Mouse (Mus musculus): Measurements from ENCODE around the gene Epha3.

Epha3 gene

GRCm38 (mm10) chr16:63863913-63864330 is at the start of gene Epha3:
TSS of gene Epha3 (minus strand) at chr16:63864175.
- peak; percentile 62 for DNase-seq

GRCm38 (mm10) chr16:63903425-63903824 is 39.5 kb upstream of the Epha3 start:
- no peak for DNase-seq

- no peak for DNase-seq
These were observed 17.2 kb upstream of the Epha3 start for GRCm38 (mm10) chr16:63881190-63881589.

- DNase-seq, result no peak
These were observed 8.3 kb upstream of the Epha3 start for GRCm38 (mm10) chr16:63872313-63872712.

- DNase-seq, result no peak
These were observed 545 bp upstream of the Epha3 start for GRCm38 (mm10) chr16:63864463-63864976.

- DNase-seq, result no peak
These were observed 794 bp downstream of the Epha3 start for GRCm38 (mm10) chr16:63863181-63863580.

DNA sequence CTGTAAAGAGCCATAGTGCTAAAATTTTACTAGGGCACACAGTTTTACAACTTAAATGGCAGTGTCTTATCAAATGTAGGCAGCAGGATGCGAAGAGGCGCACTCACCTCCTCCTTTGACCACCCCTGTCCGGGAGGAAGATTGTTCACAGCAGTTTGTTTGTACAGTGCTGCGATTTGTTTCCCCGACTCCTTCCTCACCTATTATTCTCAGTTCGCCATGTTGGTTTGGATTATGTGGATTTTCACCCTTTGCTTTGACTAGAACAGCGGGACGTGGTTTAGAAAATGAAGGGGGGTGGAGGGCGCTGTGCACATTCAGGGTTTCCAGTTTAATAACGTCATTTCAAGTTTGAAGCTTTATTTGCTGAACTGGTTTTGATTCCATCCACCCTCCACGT is 6.4 kb downstream of the Epha3 start:
- DNase-seq, result no peak

- peak; percentile 40 for DNase-seq
These were observed 7.1 kb downstream of the Epha3 start for GRCm38 (mm10) chr16:63856658-63857552.

DNA sequence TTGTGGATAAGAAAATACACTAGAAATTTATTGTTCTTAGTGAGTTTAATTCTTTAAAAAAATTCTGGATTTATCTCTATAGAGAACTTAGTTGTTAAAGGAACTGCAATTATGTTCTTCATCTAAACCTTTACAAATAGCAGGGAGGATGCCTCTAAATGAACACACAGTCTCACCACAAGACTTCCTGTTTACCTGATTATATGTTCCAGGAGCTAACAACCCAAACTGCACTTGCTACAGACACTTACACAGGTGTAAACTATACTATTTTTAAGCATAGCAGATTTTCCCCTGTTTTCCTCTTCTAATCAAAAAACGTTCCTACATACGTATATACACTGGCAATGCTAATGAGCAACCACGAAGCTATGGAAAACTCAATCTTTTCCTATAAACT is 13.7 kb downstream of the Epha3 start:
- DNase-seq, result no peak

GRCm38 (mm10) chr16:63842911-63843310 is 21.1 kb downstream of the Epha3 start:
- no peak for DNase-seq

- DNase-seq, result no peak
These were observed 26.5 kb downstream of the Epha3 start for GRCm38 (mm10) chr16:63837466-63837865.

GRCm38 (mm10) chr16:63821164-63821563 is 42.8 kb downstream of the Epha3 start:
- DNase-seq, result no peak

DNA sequence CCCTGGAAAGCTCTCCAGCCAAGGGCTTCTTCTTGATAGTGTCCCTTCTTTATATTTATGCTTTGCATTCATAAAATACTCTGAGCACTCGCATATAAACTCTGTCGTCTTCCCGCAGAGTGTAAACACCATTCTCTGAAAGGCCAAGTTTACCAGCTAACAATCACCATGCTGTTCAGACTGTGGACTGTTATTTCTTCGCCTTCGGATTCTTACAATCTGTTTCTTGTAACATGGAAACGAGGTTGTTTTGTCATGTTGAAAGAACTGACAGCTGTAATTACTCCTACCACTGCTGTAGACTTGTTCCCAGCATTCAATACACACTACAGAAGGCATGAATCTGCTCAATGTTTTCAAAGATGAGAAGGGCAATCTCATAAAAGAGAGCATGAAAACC is 46.4 kb downstream of the Epha3 start:
- DNase-seq, result peak; percentile 5

GRCm38 (mm10) chr16:63816672-63817071 is 47.3 kb downstream of the Epha3 start:
- no peak for DNase-seq

DNA sequence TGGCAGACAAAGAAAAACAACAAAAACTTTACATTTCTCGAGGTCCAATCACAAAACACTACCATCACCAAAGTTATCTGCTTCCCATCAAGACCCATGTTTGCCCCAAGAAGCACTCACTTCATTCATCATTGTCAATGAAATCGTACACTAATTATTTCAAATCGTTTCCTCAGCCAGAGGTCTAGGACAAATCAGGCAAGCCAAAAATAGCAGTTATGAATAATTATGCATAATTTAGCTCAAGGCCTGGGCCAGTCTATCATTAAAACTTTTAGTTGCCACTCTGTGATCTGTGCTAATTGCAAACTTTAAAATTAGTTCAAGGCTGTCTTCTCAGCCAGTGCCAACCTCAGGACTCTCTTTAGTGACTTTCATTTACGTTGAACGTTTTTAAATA is 54.1 kb downstream of the Epha3 start:
- DNase-seq, result no peak

- no peak for DNase-seq
These were observed 55.0 kb downstream of the Epha3 start for GRCm38 (mm10) chr16:63808991-63809390.

GRCm38 (mm10) chr16:63806437-63807129 is 57.4 kb downstream of the Epha3 start:
- DNase-seq, result no peak

DNA sequence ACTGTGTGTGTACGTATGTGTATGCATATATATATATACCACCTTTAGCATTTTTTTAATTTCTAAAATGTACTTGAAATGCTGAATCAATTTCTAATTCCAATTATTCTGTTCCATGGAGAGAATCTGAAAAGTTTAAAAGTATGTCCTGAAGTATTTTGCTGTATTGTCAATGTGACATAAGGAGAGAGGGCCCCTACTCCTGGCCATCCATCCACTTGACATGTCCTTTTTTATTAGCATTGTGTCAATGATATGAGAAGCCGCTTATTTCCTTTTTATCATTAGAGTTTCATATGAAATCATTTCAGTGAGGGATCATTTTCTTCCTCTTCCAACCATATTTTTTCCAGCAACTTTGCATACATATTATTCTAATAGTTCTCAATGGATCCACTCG is 58.0 kb downstream of the Epha3 start:
- DNase-seq, result no peak

DNA sequence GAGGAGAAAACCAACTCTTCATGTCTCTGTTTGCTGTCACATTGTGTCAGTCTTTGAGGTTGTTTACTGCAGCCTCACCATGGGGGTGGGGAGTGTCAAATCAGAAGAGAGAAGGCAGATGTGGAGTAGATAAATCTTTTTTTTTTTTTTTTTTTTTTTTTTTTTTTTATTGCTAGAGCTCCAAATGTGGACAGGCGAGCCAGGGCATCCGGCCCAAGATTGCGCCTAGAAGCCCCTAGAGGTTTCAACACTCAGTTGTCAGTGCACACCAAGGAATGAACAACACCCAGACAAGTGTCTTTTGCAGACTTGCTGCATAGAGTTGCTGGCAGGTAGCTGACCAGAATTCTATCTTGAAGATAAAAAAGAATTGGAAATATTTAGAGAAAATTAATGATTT is 62.5 kb downstream of the Epha3 start:
- DNase-seq, result peak; percentile 11

- no peak for DNase-seq
These were observed 65.6 kb downstream of the Epha3 start for GRCm38 (mm10) chr16:63798341-63798740.

DNA sequence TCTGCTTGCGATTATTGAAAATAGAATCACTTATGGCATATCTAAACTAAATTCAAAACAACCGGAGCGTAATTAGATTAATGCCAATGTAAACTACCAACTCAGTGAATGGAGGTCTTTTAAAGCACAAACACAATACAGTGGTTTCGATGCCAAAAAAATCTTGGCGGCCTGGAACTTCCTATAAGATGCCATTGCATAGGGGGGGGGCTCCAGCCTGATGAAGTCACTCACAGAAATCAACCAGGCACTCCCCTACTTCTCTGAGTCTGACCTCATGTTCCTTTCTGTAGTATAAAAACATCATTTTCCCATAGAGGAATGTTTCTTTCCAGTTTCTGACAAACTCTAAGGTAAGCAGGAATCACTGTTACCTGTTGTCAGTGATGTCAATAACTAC is 69.7 kb downstream of the Epha3 start:
- DNase-seq, result no peak

DNA sequence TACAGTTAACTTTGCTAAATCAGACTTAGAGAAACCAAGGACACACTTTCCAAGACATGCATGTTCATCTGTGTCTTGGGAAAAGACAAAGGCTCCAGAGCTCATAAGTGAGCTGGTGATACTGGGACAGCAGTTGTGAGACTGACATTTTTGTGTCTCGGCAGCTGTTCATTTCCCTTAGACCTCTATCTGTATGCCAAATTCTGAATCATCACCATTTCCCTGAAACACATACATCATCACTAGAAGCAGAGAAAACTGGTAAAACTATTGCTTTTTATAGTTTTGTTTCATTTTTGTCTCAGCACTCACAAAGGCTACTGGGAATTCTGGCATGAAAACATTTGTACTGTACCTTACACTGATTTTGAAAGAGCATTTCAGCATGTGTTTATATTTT is 70.2 kb downstream of the Epha3 start:
- DNase-seq, result no peak

DNA sequence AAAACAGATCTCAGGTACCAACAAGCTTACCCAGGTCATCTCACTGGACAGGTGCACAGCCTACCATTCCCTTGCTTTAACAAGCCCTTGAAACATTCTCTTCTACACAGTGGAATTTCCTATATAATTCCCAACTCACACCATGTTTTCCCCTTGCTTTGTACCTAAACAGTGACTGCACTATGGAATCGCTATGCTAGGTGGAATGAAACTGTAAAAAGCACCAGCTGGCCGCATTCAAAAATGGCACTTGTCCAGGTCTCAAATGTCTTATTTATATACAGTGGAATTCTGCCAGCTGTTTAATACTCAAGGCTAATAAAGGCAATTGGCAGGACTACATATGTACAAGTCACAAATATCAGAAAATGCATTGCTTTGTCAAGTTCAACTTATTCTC is 71.9 kb downstream of the Epha3 start:
- DNase-seq, result no peak

DNA sequence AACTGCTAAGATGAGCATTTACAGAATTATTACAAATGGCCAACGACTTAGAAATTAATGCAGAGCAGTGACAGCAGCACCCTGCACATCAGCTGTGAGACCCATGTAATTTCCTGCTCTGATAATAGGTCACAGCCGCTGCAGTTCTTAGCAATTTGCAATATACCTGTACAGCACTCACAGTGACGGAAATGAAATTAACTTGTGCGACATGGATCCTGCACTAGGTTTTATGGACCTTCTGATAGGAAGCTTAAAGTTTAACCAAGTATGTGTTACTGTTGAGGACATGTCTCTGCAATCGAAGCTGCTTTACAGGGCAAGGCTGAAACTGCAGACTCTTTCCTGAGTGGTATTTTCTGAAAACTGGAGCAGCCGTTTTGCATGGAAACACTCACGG is 80.4 kb downstream of the Epha3 start:
- DNase-seq, result no peak
